Mouse (Mus musculus) E14TG2a.4 (cell line): Measurements from ENCODE around the gene Cux1.

Experiments
- CTCF ChIP-seq: conservative IDR thresholded peaks from 2 replicates; pipeline ENCODE4 v1.5.1; 2014; ENCODE audit warnings: low read length
- NANOG ChIP-seq: IDR thresholded peaks from 2 replicates; pipeline ENCODE4 v1.6.1; 2014; ENCODE audit warnings: borderline replicate concordance, low read length, mixed read lengths

DNA sequence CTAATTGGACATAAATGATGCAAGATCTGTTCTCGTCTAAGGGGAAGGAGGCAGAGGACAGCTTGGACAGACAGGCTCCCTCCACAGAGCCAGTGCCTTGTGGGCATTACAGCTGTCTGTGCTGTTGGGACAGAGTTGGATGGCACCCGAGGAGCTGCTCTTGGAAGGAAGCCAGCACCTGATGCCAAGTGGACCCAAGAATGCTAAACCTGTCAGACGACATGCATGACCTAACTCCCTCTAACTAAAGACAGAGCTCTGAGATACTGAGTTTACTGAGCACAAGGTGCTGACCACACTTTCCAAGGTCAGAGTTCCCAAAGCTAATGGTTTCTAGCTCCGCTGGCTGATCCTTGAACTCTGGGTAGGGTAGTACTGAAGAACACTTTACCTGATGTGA lies 255.1 kb downstream of the Cux1 start:
- TF ChIP-seq CTCF (no peak), NANOG (no peak)
